Mouse (Mus musculus) neural tube, embryonic 11.5 days (tissue): ENCODE measurements around the gene Zfp853. TPM values are rescaled to one million over a fixed set of nuclear protein-coding genes. Genes with fewer than 3 reads are reported as not detected.

ENCODE experiments used
- ATAC-seq: fragments of 200-750 bp; cut with Nextera tagmentation; 2 replicates; pipeline ENCODE4 v1.8.0; 2017; ENCODE audit warnings: moderate number of reproducible peaks, mild to moderate bottlenecking, moderate TSS enrichment, moderate library complexity; ENCODE audit not compliant: insufficient read depth, low FRiP score, low TSS enrichment
- DNase-seq: peaks from one replicate; pipeline ENCODE4 v3.0.0-alpha.2; 2015; ENCODE audit warnings: low spot score
- H3K27ac ChIP-seq: fragments of 300-500 bp; sonication (generic); 2 replicates; pipeline ENCODE4 v1.5.1; 2014; ENCODE audit warnings: low read depth, mild to moderate bottlenecking, low read length
- H3K27me3 ChIP-seq: fragments of 300-500 bp; sonication (generic); 2 replicates; pipeline ENCODE4 v1.6.1; 2014; ENCODE audit warnings: mild to moderate bottlenecking, low read length, mixed read lengths; ENCODE audit not compliant: control insufficient read depth, insufficient read depth
- H3K36me3 ChIP-seq: fragments of 300-500 bp; sonication (generic); 2 replicates; pipeline ENCODE4 v1.6.1; 2014; ENCODE audit warnings: mild to moderate bottlenecking, low read length, moderate library complexity, mixed read lengths; ENCODE audit not compliant: control insufficient read depth, insufficient read depth
- H3K4me1 ChIP-seq: fragments of 300-500 bp; sonication (generic); 2 replicates; pipeline ENCODE4 v1.6.1; 2014; ENCODE audit warnings: low read length, mixed read lengths; ENCODE audit not compliant: control insufficient read depth, insufficient read depth
- H3K4me2 ChIP-seq: fragments of 300-500 bp; sonication (generic); 2 replicates; pipeline ENCODE4 v1.6.1; 2014; ENCODE audit warnings: low read depth, mild to moderate bottlenecking, moderate library complexity
- H3K4me3 ChIP-seq: fragments of 300-500 bp; sonication (generic); 2 replicates; pipeline ENCODE4 v1.5.1; 2014; ENCODE audit warnings: low read depth, low read length
- H3K9ac ChIP-seq: fragments of 300-500 bp; sonication (generic); 2 replicates; pipeline ENCODE4 v1.6.1; 2014; ENCODE audit warnings: mild to moderate bottlenecking, low read length
- H3K9me3 ChIP-seq: fragments of 300-500 bp; sonication (generic); 2 replicates; pipeline ENCODE4 v1.6.1; 2016; ENCODE audit warnings: low read length; ENCODE audit not compliant: control insufficient read depth
- WGBS: fragments of 180-500 bp; shearing (Covaris S2); extraction: QIAGEN DNeasy Blood & Tissue Kit; methylation state at CpG from one replicate; pipeline ENCODE4 v1.1.7; 2014; 5-methylcytosine and 5-hydroxymethylcytosine counted together
- polyA plus RNA-seq: library from polyadenylated mRNA; unstranded; fragments of >200 nt; fragmentation: Nextera tagmentation; extraction: Ambion mirVana; gene quantifications from 2 replicates; pipeline ENCODE4 v1.2.1, GENCODE M21; 2014

Gene Zfp853
- not detected in 2 replicates for polyA plus RNA-seq

DNA sequence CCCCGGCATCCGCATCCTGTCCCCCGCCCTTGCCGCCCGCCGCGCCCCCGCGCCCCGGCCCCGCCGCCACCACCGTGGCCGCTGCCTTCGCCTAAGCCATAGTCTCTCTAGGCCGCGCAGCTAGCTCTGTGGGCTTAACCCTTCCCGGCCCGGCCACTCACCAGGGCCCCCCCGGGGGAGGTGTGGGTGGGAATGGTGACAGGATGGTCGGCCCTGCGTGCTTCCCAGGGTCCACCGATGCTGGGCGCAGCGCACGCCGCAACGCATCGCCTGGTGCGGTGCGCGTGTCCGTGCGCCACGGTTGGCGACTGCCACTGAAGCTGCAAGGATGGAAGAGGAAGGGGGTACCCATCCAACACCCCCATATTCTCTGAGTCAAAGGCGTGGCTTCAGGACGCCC is at the start of gene Zfp853:
Zfp853 (minus strand) TSS at position 220 of the 400 bp plus-strand sequence.
- peaks cover 5% of the 10 kb centered on the region; the same call in 1 of the 2 replicates for H3K4me1 ChIP-seq
- no peaks in the 10 kb centered on the region for H3K9me3 ChIP-seq
- ATAC-seq = no peak
- WGBS = 5% methylated on average over 25 of the region's 38 CpGs
- 0 out of 2 replicates have a peak within 1 kb of the TSS, but pooled peaks have one; percentile 15 for H3K9ac ChIP-seq
- H3K27me3 ChIP-seq = peaks cover 52% of the 10 kb centered on the region
- DNase-seq = no peak
- H3K27ac ChIP-seq = no peak within 1 kb of the TSS
- H3K4me3 ChIP-seq = peak within 1 kb of the TSS; percentile 27
- H3K36me3 ChIP-seq = no peaks in the 10 kb centered on the region
- peak within 1 kb of the TSS; percentile 45 for H3K4me2 ChIP-seq

- Histone ChIP-seq H3K4me3 (no peak overlapping the region), H3K4me1 (no peaks in the 10 kb centered on the region), H3K9me3 (no peaks in the 10 kb centered on the region), H3K27ac (no peak overlapping the region), H3K27me3 (no peaks in the 10 kb centered on the region), H3K9ac (no peak overlapping the region), H3K36me3 (no peaks in the 10 kb centered on the region), H3K4me2 (no peak overlapping the region)
- ATAC-seq = no peak
- WGBS = 60% methylated on average over 6 of the region's 6 CpGs
- no peak for DNase-seq
These were observed 46.2 kb upstream of the Zfp853 start for GRCm38 (mm10) chr5:143339603-143340002.

GRCm38 (mm10) chr5:143336559-143336958 is 43.1 kb upstream of the Zfp853 start:
- H3K9ac ChIP-seq = no peak overlapping the region
- ATAC-seq = no peak
- H3K36me3 ChIP-seq = no peaks in the 10 kb centered on the region
- H3K27me3 ChIP-seq = no peaks in the 10 kb centered on the region
- no peak overlapping the region for H3K27ac ChIP-seq
- WGBS = 65% methylated on average over 6 of the region's 6 CpGs
- DNase-seq = no peak
- no peak overlapping the region for H3K4me2 ChIP-seq
- H3K4me3 ChIP-seq = no peak overlapping the region
- H3K4me1 ChIP-seq = no peaks in the 10 kb centered on the region
- no peaks in the 10 kb centered on the region for H3K9me3 ChIP-seq

- DNase-seq = no peak
- Histone ChIP-seq H3K36me3 (no peaks in the 10 kb centered on the region), H3K9ac (no peak overlapping the region), H3K9me3 (no peaks in the 10 kb centered on the region), H3K27me3 (no peaks in the 10 kb centered on the region), H3K4me2 (no peak overlapping the region), H3K4me1 (no peaks in the 10 kb centered on the region), H3K4me3 (no peak overlapping the region), H3K27ac (no peak overlapping the region)
- WGBS = 85% methylated on average over 7 of the region's 7 CpGs
- no peak for ATAC-seq
These were observed 41.7 kb upstream of the Zfp853 start for GRCm38 (mm10) chr5:143335089-143335460.

- 78% methylated on average over 14 of the region's 14 CpGs for WGBS
- no peak overlapping the region for H3K4me3 ChIP-seq
- DNase-seq (no peak), ATAC-seq (no peak)
- H3K4me2 ChIP-seq = no peak overlapping the region
- no peak overlapping the region for H3K9ac ChIP-seq
- H3K4me1 ChIP-seq = peaks cover 3% of the 10 kb centered on the region; the same call in 1 of the 2 replicates
- H3K36me3 ChIP-seq = no peaks in the 10 kb centered on the region
- no peak overlapping the region for H3K27ac ChIP-seq
- H3K27me3 ChIP-seq = no peaks in the 10 kb centered on the region
- no peaks in the 10 kb centered on the region for H3K9me3 ChIP-seq
These were observed 41.1 kb upstream of the Zfp853 start for GRCm38 (mm10) chr5:143334418-143335088.

- peak; percentile 64 for DNase-seq
- H3K36me3 ChIP-seq = no peaks in the 10 kb centered on the region
- 22% methylated on average over 5 of the region's 5 CpGs for WGBS
- H3K4me2 ChIP-seq = no peak overlapping the region
- no peaks in the 10 kb centered on the region for H3K27me3 ChIP-seq
- H3K4me1 ChIP-seq = peaks cover 3% of the 10 kb centered on the region; the same call in 1 of the 2 replicates
- H3K27ac ChIP-seq = no peak overlapping the region
- H3K9me3 ChIP-seq = no peaks in the 10 kb centered on the region
- no peak overlapping the region for H3K9ac ChIP-seq
- no peak for ATAC-seq
- no peak overlapping the region for H3K4me3 ChIP-seq
These were observed 40.4 kb upstream of the Zfp853 start for GRCm38 (mm10) chr5:143333872-143334271.

DNA sequence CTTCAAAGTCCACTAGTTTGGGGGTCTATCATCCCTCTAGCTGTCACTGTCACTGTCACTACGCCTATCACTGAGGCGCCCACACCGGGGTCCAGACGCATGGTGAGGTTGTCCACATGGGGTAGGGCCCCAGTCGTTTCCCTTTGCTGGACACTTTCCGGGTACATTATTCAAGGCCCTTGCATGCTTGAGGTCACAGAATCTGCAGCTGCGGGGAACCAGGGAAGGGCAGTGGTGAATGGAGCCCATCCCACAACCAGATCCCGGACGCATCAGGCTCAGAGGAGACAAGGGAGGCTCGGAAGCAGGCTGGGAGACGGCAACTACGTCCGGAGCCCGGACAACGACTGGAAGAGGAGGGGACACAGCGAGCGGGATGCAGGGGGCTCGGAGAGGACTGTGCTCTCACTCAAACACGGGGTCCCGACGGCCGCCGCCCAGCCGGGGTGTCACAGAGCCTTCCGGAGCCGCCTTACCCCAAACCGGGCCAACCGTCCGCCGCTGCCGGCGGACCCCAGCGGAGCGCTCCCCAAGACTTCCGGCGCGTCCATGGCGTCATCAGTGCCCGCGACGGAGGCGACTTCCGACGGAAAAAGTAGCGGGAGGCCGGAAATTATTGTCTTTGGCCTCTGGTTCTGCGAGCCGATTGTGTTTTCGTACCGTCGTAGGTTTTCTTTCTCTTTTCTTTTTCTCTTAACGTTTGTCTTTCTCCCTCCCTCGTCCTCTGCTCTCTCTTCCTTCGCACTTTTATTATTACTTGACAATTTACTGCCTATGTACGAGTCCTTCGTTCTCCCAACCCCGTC is 35.5 kb upstream of the Zfp853 start, which contains the start of gene Zdhhc4:
Zdhhc4 (minus strand) TSS at position 567 of the 806 bp plus-strand sequence.
- H3K27ac ChIP-seq = peak within 1 kb of the TSS; percentile 39; the same call in 1 of the 2 replicates
- peak within 1 kb of the TSS; percentile 97 for H3K4me3 ChIP-seq
- no peaks in the 10 kb centered on the region for H3K27me3 ChIP-seq
- DNase-seq (peak; percentile 93), ATAC-seq (peak; percentile 60)
- peak within 1 kb of the TSS; percentile 95 for H3K4me2 ChIP-seq
- peaks cover 11% of the 10 kb centered on the region; the same call in 1 of the 2 replicates for H3K4me1 ChIP-seq
- H3K9me3 ChIP-seq = no peaks in the 10 kb centered on the region
- whole genome bisulfite sequencing = under 1% methylated on average over 45 of the region's 57 CpGs
- peak within 1 kb of the TSS; percentile 93 for H3K9ac ChIP-seq
- H3K36me3 ChIP-seq = peaks cover 4% of the 10 kb centered on the region; the same call in 1 of the 2 replicates

GRCm38 (mm10) chr5:143317288-143317610 is 23.8 kb upstream of the Zfp853 start:
- H3K27ac ChIP-seq = no peak overlapping the region
- H3K36me3 ChIP-seq = peaks cover 4% of the 10 kb centered on the region
- no peak overlapping the region for H3K4me2 ChIP-seq
- H3K9me3 ChIP-seq = no peaks in the 10 kb centered on the region
- DNase-seq (no peak), ATAC-seq (no peak)
- H3K4me1 ChIP-seq = peaks cover 6% of the 10 kb centered on the region
- WGBS = 92% methylated on average over 8 of the region's 8 CpGs
- no peak overlapping the region for H3K4me3 ChIP-seq
- H3K27me3 ChIP-seq = no peaks in the 10 kb centered on the region
- no peak overlapping the region for H3K9ac ChIP-seq
